Mouse (Mus musculus) layer of hippocampus, adult 8-10 months (tissue): ENCODE results near the gene Mast1. TPM values are rescaled to one million over a fixed set of nuclear protein-coding genes. Genes with fewer than 3 reads are reported as not detected.

Experiments used
- DNase-seq, 2 experiments: peaks; one replicate each; pipeline ENCODE4 v3.0.0; 2022; ENCODE audit warnings: low spot score in 2 of 2
- total RNA-seq, 4 experiments: library from RNA; stranded (reverse); gene quantifications; 2 replicates each; pipeline ENCODE4 v1.2.4; 2022

Mast1 gene
- total RNA-seq, 4 experiments from 2014 or later, result 77.3 to 83.2 (median 80.8) TPM

- DNase-seq, result peak; percentile 56 to 63
Measured at GRCm38 (mm10) chr8:84944478-84945160, 7.5 kb upstream of the Mast1 start.

- no peak for DNase-seq
Measured at GRCm38 (mm10) chr8:84943699-84944098, 6.5 kb upstream of the Mast1 start.

- no peak for DNase-seq
Measured at GRCm38 (mm10) chr8:84937620-84938485, 694 bp upstream of the Mast1 start.

GRCm38 (mm10) chr8:84936041-84936961 lies 858 bp downstream of the Mast1 start:
- DNase-seq, result no peak

- DNase-seq, result no peak
Measured at GRCm38 (mm10) chr8:84935489-84935888, 1.7 kb downstream of the Mast1 start.

- DNase-seq, result no peak
Measured at GRCm38 (mm10) chr8:84934860-84935259, 2.3 kb downstream of the Mast1 start.

GRCm38 (mm10) chr8:84933767-84934559 lies 3.2 kb downstream of the Mast1 start:
- no peak for DNase-seq

GRCm38 (mm10) chr8:84930582-84930981 lies 6.6 kb downstream of the Mast1 start:
- no peak for DNase-seq

GRCm38 (mm10) chr8:84928456-84929306 lies 8.5 kb downstream of the Mast1 start:
- peak in 1 of 2 experiments; percentile 65 for DNase-seq

- DNase-seq, result no peak
Measured at GRCm38 (mm10) chr8:84927513-84927912, 9.6 kb downstream of the Mast1 start.

- DNase-seq, result no peak
Measured at GRCm38 (mm10) chr8:84925557-84925956, 11.6 kb downstream of the Mast1 start.

- DNase-seq, result no peak
Measured at GRCm38 (mm10) chr8:84921596-84921995, 15.6 kb downstream of the Mast1 start.

- no peak for DNase-seq
Measured at GRCm38 (mm10) chr8:84918646-84919045, 18.5 kb downstream of the Mast1 start.

- no peak for DNase-seq
Measured at GRCm38 (mm10) chr8:84917781-84918180, 19.4 kb downstream of the Mast1 start.

- no peak for DNase-seq
Measured at GRCm38 (mm10) chr8:84915269-84915668, 21.9 kb downstream of the Mast1 start.

GRCm38 (mm10) chr8:84913960-84914359 lies 23.2 kb downstream of the Mast1 start:
- no peak for DNase-seq

GRCm38 (mm10) chr8:84913502-84913900 lies 23.7 kb downstream of the Mast1 start:
- DNase-seq, result no peak

- DNase-seq, result peak in 1 of 2 experiments; percentile 46
Measured at GRCm38 (mm10) chr8:84912895-84913501, 24.2 kb downstream of the Mast1 start.

GRCm38 (mm10) chr8:84912391-84912790 lies 24.8 kb downstream of the Mast1 start:
- no peak for DNase-seq
